ENCODE assay signal across 9 mouse cellular contexts in genomic region chr12:73953420-73954186, GRCm38 (mm10). TPM values are rescaled to one million over a fixed set of nuclear protein-coding genes. Genes with fewer than 3 reads are reported as not detected.
A peak's percentile ranks its signal among the peaks of the same experiment; 100 is the strongest.
DNase-seq lines count a peak whose midpoint lies in the region; ATAC-seq lines count a peak whose summit lies in the region.
"Had no signal": no experiment of that assay in that cellular context is flagged by ENCODE, and none has a peak within 500 bp of the region (broad histone marks: within the 10 kb centered on the region; RNA-seq: fewer than 3 reads in every experiment).

No protein-coding gene starts in this region.

- peak overlapping the region; percentile 79 for H3K4me2 ChIP-seq in heart, embryonic 13.5 days
- H3K4me2 ChIP-seq in midbrain, embryonic 16.5 days (ENCODE audit: low read length), result peak overlapping the region; percentile 68

- H3K36me3 ChIP-seq in heart, embryonic 13.5 days, result peaks cover 4% of the 10 kb centered on the region; the same call in 1 of the 2 replicates
- no peaks in the 10 kb centered on the region for H3K36me3 ChIP-seq in midbrain, embryonic 16.5 days (ENCODE audit: control insufficient read depth, insufficient read depth, low read length)

- H3K9me3 ChIP-seq in heart, embryonic 13.5 days, result no peaks in the 10 kb centered on the region
- no peaks in the 10 kb centered on the region for H3K9me3 ChIP-seq in midbrain, embryonic 16.5 days (replicated peaks; ENCODE audit: control insufficient read depth, low read length, poor library complexity, severe bottlenecking)

- H3K27ac ChIP-seq in heart, embryonic 13.5 days (replicated peaks), result peak overlapping the region; percentile 73
- no peak overlapping the region for H3K27ac ChIP-seq in midbrain, embryonic 16.5 days (ENCODE audit: low read length)

- no peak for ATAC-seq in heart, embryonic 13.5 days (ENCODE audit: extremely low read depth, insufficient number of reproducible peaks, low FRiP score, low TSS enrichment)
- peak; percentile 53 for ATAC-seq in inflammation-experienced regulatory T-cells, adult 6 months
- no peak for ATAC-seq in midbrain, embryonic 16.5 days
- ATAC-seq: Patski had no signal

- 26% methylated on average over 14 of the region's 14 CpGs for WGBS in heart, embryonic 13.5 days
- 54% methylated on average over 14 of the region's 14 CpGs for WGBS in midbrain, embryonic 16.5 days

- H3K27me3 ChIP-seq in heart, embryonic 13.5 days (replicated peaks), result no peaks in the 10 kb centered on the region
- H3K27me3 ChIP-seq in midbrain, embryonic 16.5 days (ENCODE audit: control insufficient read depth, insufficient read depth, low read depth, low read length), result no peaks in the 10 kb centered on the region; the same call in 1 of the 2 replicates
- H3K27me3 ChIP-seq: Patski had no signal

- peak overlapping the region; percentile 51 for H3K4me3 ChIP-seq in heart, embryonic 13.5 days
- H3K4me3 ChIP-seq in midbrain, embryonic 16.5 days (ENCODE audit: low read depth, low read length), result peak overlapping the region; percentile 30; the same call in 1 of the 2 replicates

- peaks cover 45% of the 10 kb centered on the region for H3K4me1 ChIP-seq in heart, embryonic 13.5 days
- peaks cover 9% of the 10 kb centered on the region for H3K4me1 ChIP-seq in midbrain, embryonic 16.5 days (ENCODE audit: control insufficient read depth, insufficient read depth, low read length)

- DNase-seq in heart, adult 8-10 months (ENCODE audit: low spot score), result no peak
- peak; percentile 24 for DNase-seq in embryo, embryonic 9.5 days (ENCODE audit: extremely low spot score)
- no peak for DNase-seq in testis, postnatal 10 days (ENCODE audit: low spot score)
- no peak for DNase-seq in right cerebral cortex, adult 18-20 months
- no peak for DNase-seq in adipocyte (ENCODE audit: low spot score)

- peak overlapping the region; percentile 78 for H3K9ac ChIP-seq in heart, embryonic 13.5 days
- no peak overlapping the region for H3K9ac ChIP-seq in midbrain, embryonic 16.5 days (ENCODE audit: low read depth, low read length)

RNA-seq across cellular contexts. Expression of gene Snapc1, which starts 10.7 kb away (rescaled TPM):
- 15.3 and 16.7 TPM in 2 replicates for polyA plus RNA-seq in heart, embryonic 13.5 days (2015; fragmentation: Nextera tagmentation; extraction: Ambion mirVana)
- 10 to 100 TPM in 1 of 4 experiments, 1 to 10 TPM in 3; 8.4 to 14.0 (median 9.2) TPM for total RNA-seq in heart, adult 8-10 months (2022)
- polyA plus RNA-seq in inflammation-experienced regulatory T-cells, adult 6 months (2017; shearing (Covaris generic)), result 10 to 100 TPM; 16.6 to 25.3 (median 22.1) TPM
- polyA plus RNA-seq in midbrain, embryonic 16.5 days (2015; fragmentation: Nextera tagmentation; extraction: Ambion mirVana), result 37.0 and 39.4 TPM in 2 replicates

RNA-seq across cellular contexts. Expression of gene Gm49321, which starts 16.1 kb away (rescaled TPM):
- 7.8 and 9.9 TPM in 2 replicates for polyA plus RNA-seq in heart, embryonic 13.5 days (2015; fragmentation: Nextera tagmentation; extraction: Ambion mirVana)
- total RNA-seq in heart, adult 8-10 months (2022), result 10 to 100 TPM in 1 of 4 experiments, 1 to 10 TPM in 3; 5.1 to 10.5 (median 6.7) TPM
- 10 to 100 TPM; 12.6 to 21.2 (median 13.8) TPM for polyA plus RNA-seq in inflammation-experienced regulatory T-cells, adult 6 months (2017; shearing (Covaris generic))
- polyA plus RNA-seq in midbrain, embryonic 16.5 days (2015; fragmentation: Nextera tagmentation; extraction: Ambion mirVana), result 21.2 and 26.0 TPM in 2 replicates

RNA-seq across cellular contexts. Expression of gene Syt16, which starts 43.9 kb away (rescaled TPM):
- polyA plus RNA-seq in heart, embryonic 13.5 days (2015; fragmentation: Nextera tagmentation; extraction: Ambion mirVana), result 0.45 and 0.57 TPM in 2 replicates
- not detected for total RNA-seq in heart, adult 8-10 months (2022)
- polyA plus RNA-seq in inflammation-experienced regulatory T-cells, adult 6 months (2017; shearing (Covaris generic)), result not detected
- polyA plus RNA-seq in midbrain, embryonic 16.5 days (2015; fragmentation: Nextera tagmentation; extraction: Ambion mirVana), result 96.0 and 101 TPM in 2 replicates
- polyA plus RNA-seq: Patski had no signal

RNA-seq across cellular contexts. Expression of gene Hif1a, which starts 52.4 kb away (rescaled TPM):
- polyA plus RNA-seq in heart, embryonic 13.5 days (2015; fragmentation: Nextera tagmentation; extraction: Ambion mirVana), result 124 and 131 TPM in 2 replicates
- total RNA-seq in heart, adult 8-10 months (2022), result 10 to 100 TPM; 39.3 to 48.6 (median 43.8) TPM
- polyA plus RNA-seq in inflammation-experienced regulatory T-cells, adult 6 months (2017; shearing (Covaris generic)), result 10 to 100 TPM; 76.4 to 90.9 (median 87.6) TPM
- 68.6 and 75.8 TPM in 2 replicates for polyA plus RNA-seq in midbrain, embryonic 16.5 days (2015; fragmentation: Nextera tagmentation; extraction: Ambion mirVana)

Comparison
In these comparisons a context has a peak if more than half of its experiments do, and no peak if none do; other contexts are left out.
1. RNA of gene Syt16, which starts 43.9 kb away (polyA plus RNA-seq): 96.0 to 101 TPM in midbrain, embryonic 16.5 days; 0.45 to 0.57 TPM in heart, embryonic 13.5 days and not detected in inflammation-experienced regulatory T-cells, adult 6 months; every median in the first group is over 10 times any median in the second.